Mouse (Mus musculus): ENCODE results near the gene Tubgcp2. TPM values are rescaled to one million over a fixed set of nuclear protein-coding genes. Genes with fewer than 3 reads are reported as not detected.

Gene Tubgcp2
- polyA plus RNA-seq, 1 experiment, result 51.4 TPM

GRCm38 (mm10) chr7:140070042-140070711 is 33.7 kb upstream of the Tubgcp2 start:
- DNase-seq, result no peak
- H3K27ac ChIP-seq (ENCODE audit: insufficient read depth, low read length), result no peak overlapping the region
- WGBS, result 40% methylated on average over 39 of the region's 39 CpGs
- H3K4me3 ChIP-seq (replicated peaks; ENCODE audit: insufficient read depth, low read depth, low read length), result no peak overlapping the region
- H3K27me3 ChIP-seq (ENCODE audit: control insufficient read depth, insufficient read depth, low read length), result no peaks in the 10 kb centered on the region
- TF ChIP-seq POLR2A (IDR thresholded peaks at IDR 0.05; ENCODE audit: borderline replicate concordance, insufficient read depth, low read length) (no peak), CTCF (IDR thresholded peaks at IDR 0.05; ENCODE audit: borderline replicate concordance, insufficient read depth, low read depth, low read length) (no peak)
- no peaks in the 10 kb centered on the region for H3K4me1 ChIP-seq (ENCODE audit: control insufficient read depth, insufficient read depth, low read length)

GRCm38 (mm10) chr7:140067397-140067796 is 30.9 kb upstream of the Tubgcp2 start:
- no peaks in the 10 kb centered on the region for H3K4me1 ChIP-seq (ENCODE audit: control insufficient read depth, insufficient read depth, low read length)
- DNase-seq, result no peak
- WGBS, result 65% methylated on average over 6 of the region's 6 CpGs
- H3K27ac ChIP-seq (ENCODE audit: insufficient read depth, low read length), result no peak overlapping the region
- H3K27me3 ChIP-seq (ENCODE audit: control insufficient read depth, insufficient read depth, low read length), result no peaks in the 10 kb centered on the region
- TF ChIP-seq POLR2A (IDR thresholded peaks at IDR 0.05; ENCODE audit: borderline replicate concordance, insufficient read depth, low read length) (no peak), CTCF (IDR thresholded peaks at IDR 0.05; ENCODE audit: borderline replicate concordance, insufficient read depth, low read depth, low read length) (no peak)
- no peak overlapping the region for H3K4me3 ChIP-seq (replicated peaks; ENCODE audit: insufficient read depth, low read depth, low read length)

GRCm38 (mm10) chr7:140063092-140063491 is 26.6 kb upstream of the Tubgcp2 start:
- peak; percentile 57 to 66 for DNase-seq
- H3K27me3 ChIP-seq (ENCODE audit: control insufficient read depth, insufficient read depth, low read length), result peaks cover 6% of the 10 kb centered on the region; the same call in 1 of the 2 replicates
- no peak overlapping the region for H3K27ac ChIP-seq (ENCODE audit: insufficient read depth, low read length)
- H3K4me1 ChIP-seq (ENCODE audit: control insufficient read depth, insufficient read depth, low read length), result no peaks in the 10 kb centered on the region
- 21% methylated on average over 7 of the region's 7 CpGs for WGBS
- no peak overlapping the region for H3K4me3 ChIP-seq (replicated peaks; ENCODE audit: insufficient read depth, low read depth, low read length)
- TF ChIP-seq POLR2A (IDR thresholded peaks at IDR 0.05; ENCODE audit: borderline replicate concordance, insufficient read depth, low read length) (no peak), CTCF (IDR thresholded peaks at IDR 0.05; ENCODE audit: borderline replicate concordance, insufficient read depth, low read depth, low read length) (peak; percentile 76)

GRCm38 (mm10) chr7:140062307-140062706 is 25.8 kb upstream of the Tubgcp2 start:
- peak; percentile 42; the same call in 1 of the 2 replicates for TF ChIP-seq CTCF (IDR thresholded peaks at IDR 0.05; ENCODE audit: borderline replicate concordance, insufficient read depth, low read depth, low read length)
- no peak for TF ChIP-seq POLR2A (IDR thresholded peaks at IDR 0.05; ENCODE audit: borderline replicate concordance, insufficient read depth, low read length)
- H3K27me3 ChIP-seq (ENCODE audit: control insufficient read depth, insufficient read depth, low read length), result peaks cover 6% of the 10 kb centered on the region; the same call in 1 of the 2 replicates
- no peak overlapping the region for H3K27ac ChIP-seq (ENCODE audit: insufficient read depth, low read length)
- no peak for DNase-seq
- H3K4me3 ChIP-seq (replicated peaks; ENCODE audit: insufficient read depth, low read depth, low read length), result no peak overlapping the region
- H3K4me1 ChIP-seq (ENCODE audit: control insufficient read depth, insufficient read depth, low read length), result 0 out of 2 replicates have a peak, but pooled peaks cover 3% of the 10 kb centered on the region
- 18% methylated on average over 11 of the region's 11 CpGs for WGBS

GRCm38 (mm10) chr7:140061832-140062130 is 25.3 kb upstream of the Tubgcp2 start:
- no peak for TF ChIP-seq CTCF (IDR thresholded peaks at IDR 0.05; ENCODE audit: borderline replicate concordance, insufficient read depth, low read depth, low read length)
- TF ChIP-seq POLR2A (IDR thresholded peaks at IDR 0.05; ENCODE audit: borderline replicate concordance, insufficient read depth, low read length), result no peak
- Histone ChIP-seq H3K27me3 (ENCODE audit: control insufficient read depth, insufficient read depth, low read length) (peaks cover 6% of the 10 kb centered on the region; the same call in 1 of the 2 replicates), H3K27ac (ENCODE audit: insufficient read depth, low read length) (no peak overlapping the region), H3K4me3 (replicated peaks; ENCODE audit: insufficient read depth, low read depth, low read length) (no peak overlapping the region), H3K4me1 (ENCODE audit: control insufficient read depth, insufficient read depth, low read length) (0 out of 2 replicates have a peak, but pooled peaks cover 3% of the 10 kb centered on the region)
- DNase-seq, result no peak
- WGBS, result 3% methylated on average over 6 of the region's 6 CpGs

GRCm38 (mm10) chr7:140060936-140061831 is 24.7 kb upstream of the Tubgcp2 start:
- no peak for DNase-seq
- H3K4me3 ChIP-seq (replicated peaks; ENCODE audit: insufficient read depth, low read depth, low read length), result no peak overlapping the region
- TF ChIP-seq POLR2A (IDR thresholded peaks at IDR 0.05; ENCODE audit: borderline replicate concordance, insufficient read depth, low read length), result no peak
- no peak for TF ChIP-seq CTCF (IDR thresholded peaks at IDR 0.05; ENCODE audit: borderline replicate concordance, insufficient read depth, low read depth, low read length)
- no peak overlapping the region for H3K27ac ChIP-seq (ENCODE audit: insufficient read depth, low read length)
- H3K27me3 ChIP-seq (ENCODE audit: control insufficient read depth, insufficient read depth, low read length), result peaks cover 6% of the 10 kb centered on the region; the same call in 1 of the 2 replicates
- 5% methylated on average over 47 of the region's 47 CpGs for WGBS
- 0 out of 2 replicates have a peak, but pooled peaks cover 3% of the 10 kb centered on the region for H3K4me1 ChIP-seq (ENCODE audit: control insufficient read depth, insufficient read depth, low read length)

GRCm38 (mm10) chr7:140059601-140060000 is 23.1 kb upstream of the Tubgcp2 start:
- 0 out of 2 replicates have a peak, but pooled peaks cover 3% of the 10 kb centered on the region for H3K4me1 ChIP-seq (ENCODE audit: control insufficient read depth, insufficient read depth, low read length)
- no peak for DNase-seq
- WGBS, result 66% methylated on average over 4 of the region's 4 CpGs
- H3K27ac ChIP-seq (ENCODE audit: insufficient read depth, low read length), result no peak overlapping the region
- TF ChIP-seq POLR2A (IDR thresholded peaks at IDR 0.05; ENCODE audit: borderline replicate concordance, insufficient read depth, low read length) (no peak), CTCF (IDR thresholded peaks at IDR 0.05; ENCODE audit: borderline replicate concordance, insufficient read depth, low read depth, low read length) (no peak)
- H3K27me3 ChIP-seq (ENCODE audit: control insufficient read depth, insufficient read depth, low read length), result peaks cover 6% of the 10 kb centered on the region; the same call in 1 of the 2 replicates
- H3K4me3 ChIP-seq (replicated peaks; ENCODE audit: insufficient read depth, low read depth, low read length), result no peak overlapping the region
